Mouse (Mus musculus) heart, adult 11 months (tissue): ENCODE data around the gene Ccdc127.

Experiments used
- DNase-seq: peaks from one replicate; pipeline ENCODE4 v3.0.0; 2022

Gene Ccdc127

GRCm38 (mm10) chr13:74390371-74390990, 40.4 kb downstream of the Ccdc127 start, which contains the start of gene Zfp72:
Gene Zfp72, minus strand, starts transcription at chr13:74390836.
- peak; percentile 96 for DNase-seq

- no peak for DNase-seq
Measured at GRCm38 (mm10) chr13:74391156-74391555, 41.0 kb downstream of the Ccdc127 start.

GRCm38 (mm10) chr13:74399298-74399839, 49.3 kb downstream of the Ccdc127 start, which contains the start of gene Ftl1-ps1:
Gene Ftl1-ps1, plus strand, starts transcription at chr13:74399694.
- no peak for DNase-seq
